Mouse (Mus musculus) layer of hippocampus, adult 9-11 months (tissue): Measurements from ENCODE around the gene Tmem121.

Experiments
- DNase-seq: peaks from one replicate; pipeline ENCODE4 v3.0.0; 2022

Gene Tmem121

GRCm38 (mm10) chr12:113149896-113150295 is 35.8 kb upstream of the Tmem121 start:
- DNase-seq: no peak

GRCm38 (mm10) chr12:113150591-113150990 is 35.1 kb upstream of the Tmem121 start:
- DNase-seq: no peak

DNA sequence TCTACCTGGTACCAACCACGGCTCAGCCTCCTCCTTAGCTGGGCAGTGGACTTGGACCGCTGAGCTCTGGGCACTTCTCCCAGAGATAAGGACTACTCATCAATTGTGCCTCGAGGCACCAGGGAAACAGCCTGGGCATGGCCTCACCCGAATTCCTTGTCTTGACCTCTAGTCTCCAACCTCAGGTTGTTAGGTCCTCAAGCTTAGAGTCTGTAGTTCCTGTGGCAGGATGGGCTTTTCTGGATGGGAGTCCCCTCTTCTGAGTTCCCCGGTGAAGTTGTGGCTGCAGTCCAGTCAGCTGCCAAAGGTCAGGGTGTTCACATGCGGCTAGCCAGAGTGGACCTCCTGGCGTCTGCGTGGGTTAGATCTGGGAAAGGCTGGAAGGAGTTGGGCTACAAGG is 34.7 kb upstream of the Tmem121 start:
- DNase-seq: no peak

- no peak for DNase-seq
These were observed 34.0 kb upstream of the Tmem121 start for GRCm38 (mm10) chr12:113151661-113152271.

- DNase-seq: no peak
These were observed 33.5 kb upstream of the Tmem121 start for GRCm38 (mm10) chr12:113152272-113152661.

DNA sequence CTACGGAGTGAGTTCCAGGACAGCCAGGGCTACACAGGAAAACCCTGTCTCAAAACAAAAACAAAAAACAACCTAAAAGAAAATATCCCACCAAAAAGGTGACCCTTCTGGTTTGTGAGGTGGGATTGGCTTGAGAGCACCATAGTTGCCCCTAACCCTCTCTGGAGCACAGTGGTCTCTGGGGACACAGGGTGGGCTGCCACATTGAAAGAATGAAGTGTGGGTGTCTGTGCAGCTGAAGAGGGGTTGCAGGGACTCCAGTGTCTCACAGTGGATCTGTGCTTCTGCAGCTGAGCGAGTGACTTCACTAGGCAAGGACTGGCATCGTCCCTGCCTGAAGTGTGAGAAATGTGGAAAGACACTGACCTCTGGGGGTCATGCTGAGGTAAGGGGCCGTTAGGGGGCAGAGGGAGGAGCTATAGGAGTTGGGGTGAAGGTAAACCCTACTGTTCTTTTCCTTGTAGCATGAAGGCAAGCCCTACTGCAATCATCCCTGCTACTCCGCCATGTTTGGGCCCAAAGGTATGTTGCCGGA is 32.7 kb upstream of the Tmem121 start:
- DNase-seq: no peak

- DNase-seq: no peak
These were observed 31.8 kb upstream of the Tmem121 start for GRCm38 (mm10) chr12:113153971-113154370.

DNA sequence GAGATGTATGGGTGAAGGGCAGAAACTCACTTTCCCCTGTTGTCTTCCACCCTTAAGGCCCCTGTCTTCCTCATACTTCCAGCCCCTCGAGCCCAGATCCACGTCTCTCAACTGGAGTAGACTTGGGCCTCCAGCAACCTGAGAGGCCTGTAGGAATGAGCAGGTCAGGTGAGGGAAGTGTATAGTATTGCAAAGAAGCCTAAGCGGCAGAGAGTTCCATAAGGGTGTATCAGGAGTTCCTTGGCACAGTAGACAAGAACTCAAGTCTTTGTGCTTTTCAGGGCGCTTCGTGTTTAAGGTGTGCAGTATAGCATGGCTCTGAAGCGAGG is 31.0 kb upstream of the Tmem121 start:
- DNase-seq: no peak

GRCm38 (mm10) chr12:113155076-113155771 is 30.5 kb upstream of the Tmem121 start:
- DNase-seq: peak; percentile 21

DNA sequence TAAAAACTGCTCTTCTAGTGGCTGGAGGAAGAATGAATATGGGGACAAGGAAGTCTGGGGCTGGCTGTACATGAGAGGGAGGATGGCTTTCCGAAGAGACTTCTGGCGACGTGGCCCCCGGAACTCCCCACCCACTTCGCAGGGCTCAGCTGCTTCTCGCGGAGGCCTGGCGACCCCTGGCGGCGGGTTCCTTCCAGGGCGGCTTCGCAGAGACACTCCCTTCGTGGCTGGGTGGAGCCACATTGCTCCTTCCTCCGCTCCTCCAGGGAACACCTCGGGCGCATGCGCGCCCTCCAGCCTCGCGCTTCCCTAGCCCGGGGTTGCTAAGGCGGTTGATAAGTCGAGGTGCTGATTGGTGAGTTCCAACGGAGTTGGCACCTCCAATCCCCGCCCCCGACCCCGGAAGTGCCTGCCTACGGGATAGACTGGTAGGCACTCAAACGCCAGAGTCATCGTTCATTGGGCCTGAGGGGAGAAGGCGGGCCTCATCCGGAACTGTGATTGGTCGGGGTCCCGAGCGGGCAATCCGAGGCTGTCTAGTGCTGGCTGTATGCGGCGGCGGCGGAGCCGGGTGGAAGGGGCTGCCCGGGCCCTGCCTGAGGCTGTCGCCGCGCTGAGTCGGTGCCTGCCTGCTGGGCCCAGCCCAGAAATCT is 29.7 kb upstream of the Tmem121 start, which contains the start of gene Tedc1:
Tedc1 (plus strand) TSS at position 535 of the 653 bp plus-strand sequence.
- peak; percentile 99 for DNase-seq

DNA sequence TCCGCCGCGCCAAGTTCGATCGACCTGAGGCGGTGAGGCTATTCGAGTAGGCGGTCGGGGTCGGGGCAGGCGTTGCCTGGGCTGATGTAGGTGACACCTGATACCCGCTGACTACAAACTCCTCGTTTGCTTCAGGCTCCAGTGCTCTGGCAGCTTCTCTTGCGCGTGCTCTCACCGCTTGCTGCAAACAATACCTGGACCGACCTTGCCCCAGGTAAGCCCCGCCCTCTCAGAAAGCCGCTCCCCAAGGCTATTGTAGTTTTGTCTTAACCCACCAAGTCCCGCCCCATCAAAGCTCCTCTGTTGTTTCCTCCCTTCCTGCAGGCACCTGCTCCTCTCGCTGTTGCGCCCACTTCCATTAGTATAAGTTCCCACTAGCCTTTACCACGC is 29.2 kb upstream of the Tmem121 start:
- DNase-seq: no peak

DNA sequence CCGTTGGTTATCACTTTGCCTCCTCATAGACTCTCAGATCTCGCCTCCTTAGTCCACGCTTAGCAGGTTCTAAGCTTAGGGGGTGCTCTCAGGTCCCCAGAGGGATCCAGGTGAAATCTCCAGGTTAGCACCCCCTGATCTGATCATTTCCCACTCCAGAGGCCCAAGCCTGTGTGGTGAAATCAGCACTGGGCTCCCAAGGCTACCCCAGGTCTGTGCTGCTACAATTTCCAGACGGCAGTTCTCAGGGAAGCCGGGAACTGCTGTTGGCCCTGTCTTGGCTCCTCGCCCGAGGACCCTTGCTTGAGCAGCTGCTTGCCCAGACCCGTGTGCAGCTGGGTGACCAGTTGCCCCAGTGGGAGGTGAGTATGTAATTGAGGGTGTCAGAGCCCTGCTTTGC is 28.7 kb upstream of the Tmem121 start:
- no peak for DNase-seq

DNA sequence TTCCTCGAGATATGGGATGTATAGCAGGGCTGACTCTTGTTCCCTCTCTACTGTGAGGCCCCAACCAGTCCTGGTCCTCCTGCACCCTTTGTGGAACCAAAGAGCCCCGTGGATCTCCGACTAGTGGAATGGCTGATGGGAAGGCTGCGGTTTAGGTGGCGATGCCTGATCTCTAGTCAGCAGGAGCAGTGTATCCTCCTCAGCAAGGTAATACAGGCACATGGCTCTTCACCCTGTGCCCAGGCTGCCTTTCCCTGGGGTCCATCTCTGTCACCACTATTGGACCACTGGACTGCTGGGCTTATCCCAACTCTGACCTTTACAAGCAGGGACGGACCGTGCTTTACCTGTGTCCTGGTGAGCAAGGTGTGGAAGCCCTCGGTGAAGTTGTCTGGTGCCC is 28.2 kb upstream of the Tmem121 start:
- DNase-seq: no peak

DNA sequence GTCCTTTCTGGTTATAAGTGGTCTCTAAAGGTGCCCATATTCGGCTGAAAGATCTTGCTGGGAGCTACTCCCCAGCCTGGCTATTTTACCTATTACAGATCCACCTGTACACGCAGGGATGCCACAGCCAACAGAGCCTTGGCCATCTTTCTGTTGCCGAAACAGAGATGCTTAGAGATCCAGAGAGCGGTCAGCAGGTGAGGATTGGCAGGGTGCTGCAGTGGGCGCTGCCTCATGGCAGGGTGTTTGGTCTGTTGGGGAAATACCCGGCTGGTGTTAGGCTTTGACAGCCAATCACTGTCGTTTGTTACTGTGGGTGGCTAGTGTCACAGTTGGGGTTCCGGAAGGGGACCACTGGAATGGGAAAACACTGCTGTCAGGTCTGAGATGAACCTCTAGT is 27.8 kb upstream of the Tmem121 start:
- DNase-seq: no peak

- DNase-seq: peak; percentile 79
These were observed 22.1 kb upstream of the Tmem121 start for GRCm38 (mm10) chr12:113163561-113164006.

- no peak for DNase-seq
These were observed 17.6 kb upstream of the Tmem121 start for GRCm38 (mm10) chr12:113168031-113168536.

- no peak for DNase-seq
These were observed 8.6 kb upstream of the Tmem121 start for GRCm38 (mm10) chr12:113176960-113177725.

DNA sequence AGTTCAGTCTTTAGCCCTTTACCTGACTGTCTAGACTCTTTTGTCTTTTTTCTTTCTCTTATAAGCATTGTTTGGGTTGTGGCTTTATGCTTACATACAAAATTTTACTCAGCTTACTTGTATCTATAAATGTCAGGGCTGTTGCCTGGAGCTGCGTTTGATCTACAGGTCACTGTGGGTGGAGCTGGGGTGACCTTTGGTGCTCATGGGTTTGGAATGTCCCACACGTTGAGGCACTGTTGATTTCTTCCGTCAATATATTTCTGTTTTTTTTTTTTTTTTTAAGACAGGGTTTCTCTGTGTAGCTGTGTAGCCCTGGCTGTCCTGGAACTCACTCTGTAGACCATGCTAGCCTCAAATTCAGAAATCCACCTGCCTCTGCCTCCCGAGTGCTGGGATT is 4.7 kb upstream of the Tmem121 start:
- no peak for DNase-seq

DNA sequence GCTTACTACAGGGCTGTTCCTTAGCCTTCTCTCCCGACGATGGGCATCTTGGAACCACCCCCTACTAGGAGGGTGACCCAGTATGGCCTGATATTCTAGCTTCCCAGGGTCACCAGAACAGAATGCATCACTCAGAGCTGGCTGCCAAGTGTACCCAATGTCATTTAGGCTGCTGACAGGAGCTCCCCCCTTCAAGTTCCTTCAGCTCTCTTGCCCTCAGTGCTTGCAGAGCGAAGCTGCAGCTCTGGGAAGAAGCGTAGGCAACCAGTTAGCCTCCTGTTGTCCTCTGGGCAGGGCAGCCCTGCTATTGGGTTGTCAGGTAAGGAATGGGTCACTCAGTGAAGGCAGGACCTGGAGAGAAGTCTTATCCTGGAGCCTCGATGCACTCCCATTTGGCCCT is 785 bp upstream of the Tmem121 start:
- no peak for DNase-seq

- no peak for DNase-seq
These were observed 738 bp downstream of the Tmem121 start for GRCm38 (mm10) chr12:113186326-113187010.

DNA sequence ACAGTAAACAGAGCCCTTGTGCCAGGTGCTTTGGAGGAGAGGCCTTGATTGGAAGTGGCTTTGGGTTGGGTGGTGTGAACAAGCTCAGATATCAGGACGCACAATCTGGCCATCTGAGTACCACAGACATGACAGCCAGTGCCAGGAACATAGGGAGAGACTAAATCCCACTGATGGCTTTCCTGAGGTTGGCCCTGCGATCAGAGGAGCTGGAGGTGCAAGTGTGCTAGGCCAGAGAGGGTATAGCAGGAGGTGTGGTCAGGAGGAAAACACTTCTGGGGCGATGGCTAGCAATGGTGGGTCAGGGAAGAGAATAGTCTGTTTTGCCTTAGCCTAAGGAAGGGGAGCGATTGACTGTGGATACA is 1.3 kb downstream of the Tmem121 start:
- DNase-seq: no peak

DNA sequence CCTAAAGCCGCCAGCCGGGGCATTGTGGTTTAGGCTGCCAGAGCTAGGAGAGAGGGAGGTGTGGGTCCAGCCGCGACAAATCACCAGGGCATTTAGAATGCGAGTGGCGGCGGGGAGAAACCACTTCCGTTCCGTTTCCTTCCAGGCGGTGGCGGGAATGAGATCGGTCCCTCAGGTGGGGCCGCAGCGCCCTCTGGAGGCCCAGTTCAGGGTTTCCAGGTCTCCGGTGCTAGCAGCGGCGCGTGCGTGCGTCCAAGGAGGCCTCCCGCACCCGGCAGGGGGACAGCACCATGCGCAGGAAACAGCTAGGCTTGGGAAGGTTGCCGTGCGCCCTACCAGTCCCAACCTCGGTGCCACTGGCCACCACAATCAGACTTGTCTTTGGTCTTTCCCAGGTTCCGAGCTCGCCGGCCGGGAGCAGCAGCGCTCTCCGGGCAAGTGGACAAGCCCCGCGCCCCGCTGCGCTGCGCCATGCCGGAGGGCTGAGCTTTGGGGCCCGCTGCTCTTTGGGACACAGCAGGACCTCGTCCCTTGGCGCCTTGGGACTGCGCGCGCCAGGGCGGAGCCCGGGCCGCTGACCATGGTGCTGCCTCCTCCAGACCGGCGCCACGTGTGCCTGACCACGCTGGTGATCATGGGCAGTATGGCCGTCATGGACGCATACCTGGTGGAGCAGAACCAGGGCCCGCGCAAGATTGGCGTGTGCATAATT is 2.0 kb downstream of the Tmem121 start:
- DNase-seq: peak; percentile 81
